Mouse (Mus musculus): ENCODE results near the gene Hsd17b11. TPM values are rescaled to one million over a fixed set of nuclear protein-coding genes. Genes with fewer than 3 reads are reported as not detected.
"Not testable (repeated sequence)": the region's sequence is repeated elsewhere in the genome, so short reads cannot be mapped to it uniquely, and the experiment has no call there.

Hsd17b11 gene
- polyA plus RNA-seq, 1 experiment from 2014 or later, result 2.9 TPM

- Histone ChIP-seq H3K27ac (ENCODE audit: low read depth, low read length) (no peak overlapping the region), H3K9ac (ENCODE audit: low read depth, low read length) (no peak overlapping the region), H3K9me3 (ENCODE audit: control insufficient read depth, low read length) (no peaks in the 10 kb centered on the region), H3K4me1 (ENCODE audit: control insufficient read depth, insufficient read depth, low read depth, low read length) (no peaks in the 10 kb centered on the region), H3K36me3 (ENCODE audit: control insufficient read depth, insufficient read depth, low read length) (no peaks in the 10 kb centered on the region), H3K4me3 (ENCODE audit: low read length) (no peak overlapping the region), H3K4me2 (ENCODE audit: low read length) (no peak overlapping the region), H3K27me3 (replicated peaks; ENCODE audit: control insufficient read depth, insufficient read depth, low read length) (no peaks in the 10 kb centered on the region)
- 0 out of 2 replicates have a peak, but pooled peaks have one; percentile 54 for ATAC-seq
- 70% methylated on average over 6 of the region's 6 CpGs for WGBS
Measured at GRCm38 (mm10) chr5:104039154-104039932, 17.6 kb upstream of the Hsd17b11 start.

GRCm38 (mm10) chr5:104036686-104037085 is 15.0 kb upstream of the Hsd17b11 start:
- Histone ChIP-seq H3K9me3 (ENCODE audit: control insufficient read depth, low read length) (no peaks in the 10 kb centered on the region), H3K4me2 (ENCODE audit: low read length) (no peak overlapping the region), H3K4me1 (ENCODE audit: control insufficient read depth, insufficient read depth, low read depth, low read length) (no peaks in the 10 kb centered on the region), H3K27ac (ENCODE audit: low read depth, low read length) (no peak overlapping the region), H3K36me3 (ENCODE audit: control insufficient read depth, insufficient read depth, low read length) (no peaks in the 10 kb centered on the region), H3K27me3 (replicated peaks; ENCODE audit: control insufficient read depth, insufficient read depth, low read length) (no peaks in the 10 kb centered on the region), H3K4me3 (ENCODE audit: low read length) (no peak overlapping the region), H3K9ac (ENCODE audit: low read depth, low read length) (no peak overlapping the region)
- WGBS, result 100% methylated on average over 1 of the region's 1 CpGs
- ATAC-seq, result no peak

- H3K4me1 ChIP-seq (ENCODE audit: control insufficient read depth, insufficient read depth, low read depth, low read length), result no peaks in the 10 kb centered on the region
- H3K4me3 ChIP-seq (ENCODE audit: low read length), result no peak overlapping the region
- ATAC-seq, result no peak
- H3K9me3 ChIP-seq (ENCODE audit: control insufficient read depth, low read length), result no peaks in the 10 kb centered on the region
- H3K27me3 ChIP-seq (replicated peaks; ENCODE audit: control insufficient read depth, insufficient read depth, low read length), result no peaks in the 10 kb centered on the region
- no peak overlapping the region for H3K27ac ChIP-seq (ENCODE audit: low read depth, low read length)
- no peak overlapping the region for H3K9ac ChIP-seq (ENCODE audit: low read depth, low read length)
- 73% methylated on average over 1 of the region's 1 CpGs for WGBS
- H3K4me2 ChIP-seq (ENCODE audit: low read length), result no peak overlapping the region
- no peaks in the 10 kb centered on the region for H3K36me3 ChIP-seq (ENCODE audit: control insufficient read depth, insufficient read depth, low read length)
Measured at GRCm38 (mm10) chr5:104035824-104036223, 14.1 kb upstream of the Hsd17b11 start.

GRCm38 (mm10) chr5:104035066-104035465 is 13.3 kb upstream of the Hsd17b11 start:
- Histone ChIP-seq H3K9me3 (ENCODE audit: control insufficient read depth, low read length) (no peaks in the 10 kb centered on the region), H3K4me1 (ENCODE audit: control insufficient read depth, insufficient read depth, low read depth, low read length) (no peaks in the 10 kb centered on the region), H3K27ac (ENCODE audit: low read depth, low read length) (no peak overlapping the region), H3K36me3 (ENCODE audit: control insufficient read depth, insufficient read depth, low read length) (no peaks in the 10 kb centered on the region), H3K9ac (ENCODE audit: low read depth, low read length) (no peak overlapping the region), H3K4me2 (ENCODE audit: low read length) (no peak overlapping the region), H3K4me3 (ENCODE audit: low read length) (no peak overlapping the region), H3K27me3 (replicated peaks; ENCODE audit: control insufficient read depth, insufficient read depth, low read length) (no peaks in the 10 kb centered on the region)
- no peak for ATAC-seq

GRCm38 (mm10) chr5:104032434-104033097 is 10.8 kb upstream of the Hsd17b11 start:
- no peak overlapping the region for H3K9ac ChIP-seq (ENCODE audit: low read depth, low read length)
- ATAC-seq, result no peak
- H3K4me2 ChIP-seq (ENCODE audit: low read length), result no peak overlapping the region
- H3K27ac ChIP-seq (ENCODE audit: low read depth, low read length), result no peak overlapping the region
- no peaks in the 10 kb centered on the region for H3K27me3 ChIP-seq (replicated peaks; ENCODE audit: control insufficient read depth, insufficient read depth, low read length)
- H3K36me3 ChIP-seq (ENCODE audit: control insufficient read depth, insufficient read depth, low read length), result no peaks in the 10 kb centered on the region
- no peak overlapping the region for H3K4me3 ChIP-seq (ENCODE audit: low read length)
- no peaks in the 10 kb centered on the region for H3K9me3 ChIP-seq (ENCODE audit: control insufficient read depth, low read length)
- H3K4me1 ChIP-seq (ENCODE audit: control insufficient read depth, insufficient read depth, low read depth, low read length), result no peaks in the 10 kb centered on the region
- 87% methylated on average over 2 of the region's 2 CpGs for WGBS

GRCm38 (mm10) chr5:104025245-104025854 is 3.6 kb upstream of the Hsd17b11 start:
- 50% methylated on average over 17 of the region's 17 CpGs for WGBS
- H3K4me2 ChIP-seq (ENCODE audit: low read length), result no peak overlapping the region
- no peak overlapping the region for H3K4me3 ChIP-seq (ENCODE audit: low read length)
- H3K4me1 ChIP-seq (ENCODE audit: control insufficient read depth, insufficient read depth, low read depth, low read length), result no peaks in the 10 kb centered on the region; the same call in 1 of the 2 replicates
- ATAC-seq, result no peak
- H3K27me3 ChIP-seq (replicated peaks; ENCODE audit: control insufficient read depth, insufficient read depth, low read length), result no peaks in the 10 kb centered on the region
- no peaks in the 10 kb centered on the region for H3K9me3 ChIP-seq (ENCODE audit: control insufficient read depth, low read length)
- H3K36me3 ChIP-seq (ENCODE audit: control insufficient read depth, insufficient read depth, low read length), result no peaks in the 10 kb centered on the region
- no peak overlapping the region for H3K9ac ChIP-seq (ENCODE audit: low read depth, low read length)
- no peak overlapping the region for H3K27ac ChIP-seq (ENCODE audit: low read depth, low read length)

- Histone ChIP-seq H3K4me1 (ENCODE audit: control insufficient read depth, insufficient read depth, low read depth, low read length) (no peaks in the 10 kb centered on the region; the same call in 1 of the 2 replicates), H3K9me3 (ENCODE audit: control insufficient read depth, low read length) (no peaks in the 10 kb centered on the region), H3K4me2 (ENCODE audit: low read length) (no peak overlapping the region), H3K27me3 (replicated peaks; ENCODE audit: control insufficient read depth, insufficient read depth, low read length) (no peaks in the 10 kb centered on the region), H3K36me3 (ENCODE audit: control insufficient read depth, insufficient read depth, low read length) (no peaks in the 10 kb centered on the region), H3K9ac (ENCODE audit: low read depth, low read length) (no peak overlapping the region), H3K4me3 (ENCODE audit: low read length) (no peak overlapping the region), H3K27ac (ENCODE audit: low read depth, low read length) (no peak overlapping the region)
- WGBS, result 74% methylated on average over 11 of the region's 11 CpGs
- no peak for ATAC-seq
Measured at GRCm38 (mm10) chr5:104024762-104025161, 3.0 kb upstream of the Hsd17b11 start.

GRCm38 (mm10) chr5:104024193-104024592 is 2.5 kb upstream of the Hsd17b11 start:
- not testable (repeated sequence) for H3K9ac ChIP-seq (ENCODE audit: low read depth, low read length); ATAC-seq; H3K4me3 ChIP-seq (ENCODE audit: low read length); H3K27ac ChIP-seq (ENCODE audit: low read depth, low read length); H3K36me3 ChIP-seq (ENCODE audit: control insufficient read depth, insufficient read depth, low read length); H3K27me3 ChIP-seq (replicated peaks; ENCODE audit: control insufficient read depth, insufficient read depth, low read length); H3K9me3 ChIP-seq (ENCODE audit: control insufficient read depth, low read length); H3K4me2 ChIP-seq (ENCODE audit: low read length); H3K4me1 ChIP-seq (ENCODE audit: control insufficient read depth, insufficient read depth, low read depth, low read length)
- 82% methylated on average over 5 of the region's 5 CpGs for WGBS

GRCm38 (mm10) chr5:104023289-104024020 is 1.7 kb upstream of the Hsd17b11 start:
- Histone ChIP-seq H3K36me3 (ENCODE audit: control insufficient read depth, insufficient read depth, low read length) (no peaks in the 10 kb centered on the region), H3K27me3 (replicated peaks; ENCODE audit: control insufficient read depth, insufficient read depth, low read length) (no peaks in the 10 kb centered on the region), H3K4me2 (ENCODE audit: low read length) (no peak overlapping the region), H3K4me1 (ENCODE audit: control insufficient read depth, insufficient read depth, low read depth, low read length) (no peaks in the 10 kb centered on the region; the same call in 1 of the 2 replicates), H3K4me3 (ENCODE audit: low read length) (no peak overlapping the region), H3K9ac (ENCODE audit: low read depth, low read length) (no peak overlapping the region), H3K9me3 (ENCODE audit: control insufficient read depth, low read length) (no peaks in the 10 kb centered on the region), H3K27ac (ENCODE audit: low read depth, low read length) (no peak overlapping the region)
- 69% methylated on average over 8 of the region's 8 CpGs for WGBS
- no peak for ATAC-seq

Data from hindbrain, embryonic 16.5 days (tissue).